Mouse (Mus musculus): Measurements from ENCODE around the gene Olfr1410.

DNA sequence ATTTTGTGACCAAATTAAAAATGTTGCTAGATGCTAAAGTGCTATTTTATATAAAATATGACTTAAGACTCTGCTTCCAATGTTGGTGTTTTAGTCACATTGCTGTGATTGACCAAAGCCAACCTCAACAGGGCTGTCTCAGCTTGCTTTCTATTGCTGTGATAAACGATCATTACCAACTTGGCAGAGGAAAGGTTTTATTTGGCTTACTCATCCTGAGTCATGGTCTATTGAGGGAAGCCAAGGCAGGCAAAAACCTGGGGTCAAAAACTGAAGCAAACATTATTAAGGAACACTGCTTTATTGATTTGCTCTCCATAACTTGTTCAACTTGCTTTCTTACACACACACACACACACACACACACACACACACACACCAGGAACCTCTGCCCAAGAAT is 10.5 kb downstream of the Olfr1410 start:
- no peak for TF ChIP-seq EP300 (optimal IDR thresholded peaks at IDR 0.05)
- TF ChIP-seq CTCF (IDR thresholded peaks at IDR 0.05; ENCODE audit: low read depth) = no peak
